13 mouse cellular contexts compared by ENCODE assay signal in genomic region chr14:58815616-58816539, GRCm38 (mm10).
A peak's percentile ranks its signal among the peaks of the same experiment; 100 is the strongest.
DNase-seq lines count a peak whose midpoint lies in the region; ATAC-seq lines count a peak whose summit lies in the region.
"Had no signal": no experiment of that assay in that cellular context is flagged by ENCODE, and none has a peak within 500 bp of the region (broad histone marks: within the 10 kb centered on the region; RNA-seq: fewer than 3 reads in every experiment).

No protein-coding gene starts in this region.

- peaks cover 4% of the 10 kb centered on the region; the same call in 1 of the 2 replicates for H3K4me1 ChIP-seq in forebrain, embryonic 15.5 days
- no peaks in the 10 kb centered on the region for H3K4me1 ChIP-seq in forebrain, embryonic 12.5 days
- H3K4me1 ChIP-seq: midbrain, embryonic 10.5 days had no signal

- H3K4me2 ChIP-seq in forebrain, embryonic 15.5 days (replicated peaks), result no peak overlapping the region
- H3K4me2 ChIP-seq in forebrain, embryonic 12.5 days, result no peak overlapping the region

- peak; percentile 5 for DNase-seq in layer of hippocampus, adult 11-12 months (ENCODE audit: low spot score)
- DNase-seq in layer of hippocampus, postnatal 25 days (ENCODE audit: extremely low spot score in 1 of 2, low spot score in 1 of 2), result no peak
- DNase-seq in right cerebral cortex, postnatal 4 days, result peak; percentile 7
- no peak for DNase-seq in right cerebral cortex, adult 18-20 months
- DNase-seq in adrenal gland, adult 2 months, result no peak
- DNase-seq: cerebellum, adult 2 months; heart, postnatal 10 days; layer of hippocampus, adult 9-11 months had no signal

- H3K36me3 ChIP-seq in forebrain, embryonic 15.5 days, result no peaks in the 10 kb centered on the region
- no peaks in the 10 kb centered on the region for H3K36me3 ChIP-seq in forebrain, embryonic 12.5 days (replicated peaks)
- H3K36me3 ChIP-seq: midbrain, embryonic 10.5 days had no signal

- H3K27me3 ChIP-seq in forebrain, embryonic 15.5 days, result no peaks in the 10 kb centered on the region
- no peaks in the 10 kb centered on the region for H3K27me3 ChIP-seq in forebrain, embryonic 12.5 days

- H3K9me3 ChIP-seq in forebrain, embryonic 15.5 days, result no peaks in the 10 kb centered on the region
- H3K9me3 ChIP-seq in forebrain, embryonic 12.5 days, result no peaks in the 10 kb centered on the region
- H3K9me3 ChIP-seq: midbrain, embryonic 10.5 days had no signal

- 0 out of 2 replicates have a peak overlapping the region, but pooled peaks have one; percentile 6 for H3K27ac ChIP-seq in forebrain, embryonic 15.5 days (replicated peaks)
- H3K27ac ChIP-seq in forebrain, embryonic 12.5 days, result no peak overlapping the region
- H3K27ac ChIP-seq: kidney, postnatal 0 days; liver, embryonic 14.5 days; midbrain, embryonic 10.5 days had no signal

- no peak overlapping the region for H3K9ac ChIP-seq in forebrain, embryonic 15.5 days (replicated peaks)
- H3K9ac ChIP-seq in forebrain, embryonic 12.5 days, result no peak overlapping the region
- H3K9ac ChIP-seq: liver, embryonic 14.5 days had no signal

- H3K4me3 ChIP-seq in forebrain, embryonic 15.5 days, result no peak overlapping the region
- H3K4me3 ChIP-seq in forebrain, embryonic 12.5 days (replicated peaks), result no peak overlapping the region
- H3K4me3 ChIP-seq: midbrain, embryonic 10.5 days had no signal

- ATAC-seq in forebrain, embryonic 15.5 days (replicated peaks), result peak; percentile 63
- ATAC-seq in forebrain, embryonic 12.5 days (ENCODE audit: low FRiP score), result no peak

- 55% methylated on average over 11 of the region's 11 CpGs for WGBS in forebrain, embryonic 15.5 days
- WGBS in forebrain, embryonic 12.5 days, result 77% methylated on average over 11 of the region's 11 CpGs

Comparison
In these comparisons a context has a peak if more than half of its experiments do, and no peak if none do; other contexts are left out.
1. DNase-seq: peak in layer of hippocampus, adult 11-12 months (single experiment) and right cerebral cortex, postnatal 4 days (single experiment); none in layer of hippocampus, postnatal 25 days (0 of 2), right cerebral cortex, adult 18-20 months (single experiment) and adrenal gland, adult 2 months (single experiment).